Mouse (Mus musculus) forebrain, embryonic 16.5 days (tissue): Measurements from ENCODE around the gene Olfr1495. TPM values are rescaled to one million over a fixed set of nuclear protein-coding genes. Genes with fewer than 3 reads are reported as not detected.

Experiments
- ATAC-seq: fragments of 200-750 bp; cut with Nextera tagmentation; 2 replicates; pipeline ENCODE4 v1.8.0; 2017; ENCODE audit warnings: mild to moderate bottlenecking, moderate library complexity
- H3K27ac ChIP-seq: fragments of 300-500 bp; sonication (generic); 2 replicates; pipeline ENCODE4 v1.5.1; 2014; ENCODE audit warnings: low read length, control low read depth
- H3K27me3 ChIP-seq: fragments of 300-500 bp; sonication (generic); replicated peaks from 2 replicates; pipeline ENCODE4 v1.6.1; 2014; ENCODE audit warnings: low read length; ENCODE audit not compliant: control insufficient read depth, insufficient read depth
- H3K36me3 ChIP-seq: fragments of 300-500 bp; sonication (generic); 2 replicates; pipeline ENCODE4 v1.6.1; 2014; ENCODE audit not compliant: control insufficient read depth, insufficient read depth
- H3K4me1 ChIP-seq: fragments of 300-500 bp; sonication (generic); replicated peaks from 2 replicates; pipeline ENCODE4 v1.6.1; 2014; ENCODE audit warnings: low read length; ENCODE audit not compliant: control insufficient read depth, insufficient read depth
- H3K4me2 ChIP-seq: fragments of 300-500 bp; sonication (generic); 2 replicates; pipeline ENCODE4 v1.6.1; 2014; ENCODE audit warnings: mild to moderate bottlenecking, low read length, control low read depth
- H3K4me3 ChIP-seq: fragments of 300-500 bp; sonication (generic); replicated peaks from 2 replicates; pipeline ENCODE4 v1.5.1; 2014; ENCODE audit warnings: mild to moderate bottlenecking, low read length, control low read depth
- H3K9ac ChIP-seq: fragments of 300-500 bp; sonication (generic); replicated peaks from 2 replicates; pipeline ENCODE4 v1.6.1; 2014; ENCODE audit warnings: low read depth, low read length, control low read depth
- H3K9me3 ChIP-seq: fragments of 300-500 bp; sonication (generic); 2 replicates; pipeline ENCODE4 v1.6.1; 2016; ENCODE audit warnings: low read length; ENCODE audit not compliant: control insufficient read depth
- WGBS: fragments of 180-500 bp; shearing (Covaris S2); extraction: QIAGEN DNeasy Blood & Tissue Kit; methylation state at CpG from one replicate; pipeline ENCODE4 v1.1.7; 2014; 5-methylcytosine and 5-hydroxymethylcytosine counted together
- polyA plus RNA-seq: library from polyadenylated mRNA; unstranded; fragments of >200 nt; fragmentation: Nextera tagmentation; extraction: Ambion mirVana; gene quantifications from 2 replicates; pipeline ENCODE4 v1.2.1, GENCODE M21; 2015

Gene Olfr1495
- polyA plus RNA-seq, 1 experiment from 2014 or later = not detected

DNA sequence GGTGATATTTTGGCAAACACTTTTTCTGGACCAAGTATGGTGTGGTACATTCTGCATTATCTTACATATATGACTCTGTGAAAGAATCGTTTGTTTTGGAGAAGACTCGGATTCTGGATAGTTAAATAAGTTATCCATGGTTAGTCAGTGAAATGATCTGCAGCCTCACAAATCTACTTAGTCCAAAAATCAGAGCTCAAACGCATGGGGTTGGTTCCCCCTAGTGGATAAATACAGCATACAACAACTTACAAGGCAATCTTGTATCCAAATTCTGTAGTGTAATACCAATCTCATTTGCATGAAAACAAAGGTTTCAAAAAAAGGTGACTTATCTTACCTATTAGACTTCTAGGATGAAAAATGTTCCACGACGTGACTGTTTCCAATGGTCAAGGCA is 54.4 kb downstream of the Olfr1495 start:
- Histone ChIP-seq H3K9me3 (no peaks in the 10 kb centered on the region), H3K27me3 (no peaks in the 10 kb centered on the region), H3K4me2 (no peak overlapping the region), H3K4me1 (no peaks in the 10 kb centered on the region), H3K36me3 (no peaks in the 10 kb centered on the region), H3K4me3 (no peak overlapping the region), H3K9ac (no peak overlapping the region), H3K27ac (no peak overlapping the region)
- no peak for ATAC-seq
- 34% methylated on average over 5 of the region's 5 CpGs for WGBS

DNA sequence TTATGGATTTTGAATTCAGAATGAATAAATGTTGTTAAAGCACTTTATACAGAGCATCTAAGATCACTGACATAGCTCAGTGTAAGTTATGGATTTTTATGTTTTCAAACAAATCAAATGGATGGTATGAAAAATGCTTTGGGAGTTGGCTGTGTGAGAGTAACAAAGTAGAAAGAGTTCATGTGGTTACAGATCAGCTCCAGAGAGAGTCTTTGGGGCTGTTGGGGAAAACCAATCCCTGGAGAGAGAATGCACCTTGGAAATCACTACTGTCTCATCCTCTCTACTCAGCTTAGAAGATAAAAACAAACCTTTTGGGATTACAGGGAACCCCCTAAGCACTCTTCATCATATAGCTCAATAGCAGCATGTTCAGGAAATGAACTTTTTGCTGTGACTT is 54.9 kb downstream of the Olfr1495 start, which contains the start of gene Olfr1499:
Gene Olfr1499, minus strand, starts transcription at position 101 of the 400 bp plus-strand sequence.
- no peak for ATAC-seq
- no peaks in the 10 kb centered on the region for H3K36me3 ChIP-seq
- no peak within 1 kb of the TSS for H3K9ac ChIP-seq
- H3K27ac ChIP-seq = no peak within 1 kb of the TSS
- H3K4me3 ChIP-seq = no peak within 1 kb of the TSS
- no peaks in the 10 kb centered on the region for H3K27me3 ChIP-seq
- no peaks in the 10 kb centered on the region for H3K9me3 ChIP-seq
- H3K4me2 ChIP-seq = no peak within 1 kb of the TSS
- no peaks in the 10 kb centered on the region for H3K4me1 ChIP-seq

Other genes with a start within 250 kb of the Olfr1495 start
- not detected in 2 replicates for gene Olfr1480, start 236.7 kb upstream of the Olfr1495 start, polyA plus RNA-seq
- not detected in 2 replicates for gene Olfr1484, start 181.1 kb upstream of the Olfr1495 start, polyA plus RNA-seq
- not detected in 2 replicates for gene Olfr1487, start 147.2 kb upstream of the Olfr1495 start, polyA plus RNA-seq
- gene Olfr1489, start 133.0 kb upstream of the Olfr1495 start, polyA plus RNA-seq = not detected in 2 replicates
- not detected in 2 replicates for gene Olfr1490, start 113.5 kb upstream of the Olfr1495 start, polyA plus RNA-seq
- not detected in 2 replicates for gene Olfr1491, start 67.3 kb upstream of the Olfr1495 start, polyA plus RNA-seq
- gene Olfr1493-ps1, start 41.3 kb upstream of the Olfr1495 start, polyA plus RNA-seq = not detected in 2 replicates
- not detected in 2 replicates for gene Olfr1494, start 24.9 kb upstream of the Olfr1495 start, polyA plus RNA-seq
- gene Olfr1496, start 13.3 kb downstream of the Olfr1495 start, polyA plus RNA-seq = not detected in 2 replicates
- gene Olfr1497, start 33.6 kb downstream of the Olfr1495 start, polyA plus RNA-seq = not detected in 2 replicates
- gene Olfr1499, start 54.8 kb downstream of the Olfr1495 start, polyA plus RNA-seq = not detected in 2 replicates
- gene Olfr1500, start 65.9 kb downstream of the Olfr1495 start, polyA plus RNA-seq = not detected in 2 replicates
- not detected in 2 replicates for gene Olfr1501, start 86.1 kb downstream of the Olfr1495 start, polyA plus RNA-seq
- not detected in 2 replicates for gene Olfr1502, start 97.2 kb downstream of the Olfr1495 start, polyA plus RNA-seq
- not detected in 2 replicates for gene Olfr1504, start 133.3 kb downstream of the Olfr1495 start, polyA plus RNA-seq
- not detected in 2 replicates for gene Olfr1505, start 148.9 kb downstream of the Olfr1495 start, polyA plus RNA-seq